Mouse (Mus musculus) small intestine, adult 2 months (tissue): Measurements from ENCODE around the gene Prkg1.

Experiments used
- CTCF ChIP-seq: fragments of 200-500 bp; IDR thresholded peaks from 2 replicates; pipeline ENCODE4 v1.5.1; 2012; ENCODE audit warnings: low read depth, mild to moderate bottlenecking, control low read depth, inconsistent platforms, low read length, moderate library complexity, mixed read lengths; ENCODE audit not compliant: insufficient replicate concordance, insufficient read length; ENCODE audit errors: extremely low read depth
- POLR2A ChIP-seq: fragments of 200-500 bp; IDR thresholded peaks from 2 replicates; pipeline ENCODE4 v1.6.1; 2012; ENCODE audit warnings: low read depth, mild to moderate bottlenecking, control low read depth, inconsistent platforms, low read length, moderate library complexity

DNA sequence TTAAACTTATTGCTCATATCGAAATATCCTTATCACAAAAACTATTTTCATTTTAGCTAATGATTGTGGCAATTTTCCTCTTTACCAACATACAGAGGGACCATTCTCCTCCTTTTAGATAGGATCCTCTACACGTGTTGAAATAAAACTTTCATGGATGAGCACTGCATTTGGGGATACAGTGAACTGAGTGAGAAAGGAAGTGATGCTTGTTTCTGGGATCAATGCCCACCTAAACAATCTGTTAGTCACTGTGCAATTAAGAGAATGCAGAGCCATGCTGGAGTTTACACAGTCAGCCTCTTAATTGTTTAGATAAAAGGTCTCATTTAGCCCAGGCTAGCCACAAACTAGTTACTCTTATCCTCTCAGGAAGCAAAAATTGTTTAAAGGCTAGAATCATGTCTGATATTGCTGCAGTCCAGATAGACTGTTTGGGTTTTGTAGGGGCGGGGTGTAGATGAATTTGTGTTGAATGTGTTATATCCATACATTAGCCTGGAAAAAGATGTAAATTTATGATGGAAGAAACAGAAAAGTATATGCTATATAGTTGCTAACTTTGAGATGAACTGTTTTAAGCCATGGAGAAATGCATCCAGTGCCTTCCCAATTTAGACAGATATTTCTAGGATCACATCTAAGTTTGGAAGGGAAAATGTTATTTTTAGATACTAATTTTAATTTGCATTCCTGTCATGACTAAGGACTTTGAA lies 1151.5 kb downstream of the Prkg1 start:
- TF ChIP-seq POLR2A (no peak), CTCF (no peak)
